Mouse (Mus musculus) thymus, adult 2 months (tissue): ENCODE measurements around the gene Gas2l2. TPM values are rescaled to one million over a fixed set of nuclear protein-coding genes. Genes with fewer than 3 reads are reported as not detected.

Experiments used
- DNase-seq: peaks from one replicate; pipeline ENCODE4 v3.0.0; 2021
- H3K27ac ChIP-seq: fragments of 200-500 bp; 2 replicates; pipeline ENCODE4 v1.5.1; 2012; ENCODE audit warnings: low read length, control low read depth; ENCODE audit not compliant: control insufficient read depth, insufficient read depth
- H3K27me3 ChIP-seq: fragments of 200-500 bp; 2 replicates; pipeline ENCODE4 v1.6.1; 2012; ENCODE audit warnings: mild to moderate bottlenecking, low read length, moderate library complexity, mixed read lengths; ENCODE audit not compliant: control insufficient read depth, insufficient read depth
- H3K36me3 ChIP-seq: fragments of 200-500 bp; 2 replicates; pipeline ENCODE4 v1.6.1; 2012; ENCODE audit warnings: mild to moderate bottlenecking, low read length, moderate library complexity; ENCODE audit not compliant: control insufficient read depth, insufficient read depth
- H3K4me1 ChIP-seq: fragments of 200-500 bp; replicated peaks from 2 replicates; pipeline ENCODE4 v1.6.1; 2012; ENCODE audit warnings: low read length; ENCODE audit not compliant: control insufficient read depth, insufficient read depth
- H3K4me3 ChIP-seq: fragments of 200-500 bp; 2 replicates; pipeline ENCODE4 v1.5.1; 2012; ENCODE audit warnings: mild to moderate bottlenecking, low read length, control low read depth, moderate library complexity; ENCODE audit not compliant: control insufficient read depth, insufficient read depth
- CTCF ChIP-seq: fragments of 200-500 bp; IDR thresholded peaks from 2 replicates; pipeline ENCODE4 v1.5.1; 2012; ENCODE audit warnings: mild to moderate bottlenecking, control low read depth, low read length, moderate library complexity, borderline replicate concordance; ENCODE audit not compliant: control insufficient read depth, poor library complexity, insufficient read depth; ENCODE audit errors: extremely low read depth
- POLR2A ChIP-seq: fragments of 200-500 bp; IDR thresholded peaks from 2 replicates; pipeline ENCODE4 v1.6.1; 2012; ENCODE audit warnings: mild to moderate bottlenecking, low read length, control low read depth, moderate library complexity; ENCODE audit not compliant: control insufficient read depth, poor library complexity, insufficient read depth; ENCODE audit errors: extremely low read depth
- WGBS: fragments of 180-500 bp; shearing (Covaris S2); methylation state at CpG from one replicate; pipeline ENCODE4 v1.1.7; 2018; 5-methylcytosine and 5-hydroxymethylcytosine counted together
- polyA plus RNA-seq: library from polyadenylated mRNA; depleted of rRNA; stranded (reverse); fragments of >200 nt; gene quantifications from 2 replicates; pipeline ENCODE4 v1.2.3, GENCODE M21; 2012

Gene Gas2l2
- polyA plus RNA-seq, 1 experiment, result 0.12 TPM

DNA sequence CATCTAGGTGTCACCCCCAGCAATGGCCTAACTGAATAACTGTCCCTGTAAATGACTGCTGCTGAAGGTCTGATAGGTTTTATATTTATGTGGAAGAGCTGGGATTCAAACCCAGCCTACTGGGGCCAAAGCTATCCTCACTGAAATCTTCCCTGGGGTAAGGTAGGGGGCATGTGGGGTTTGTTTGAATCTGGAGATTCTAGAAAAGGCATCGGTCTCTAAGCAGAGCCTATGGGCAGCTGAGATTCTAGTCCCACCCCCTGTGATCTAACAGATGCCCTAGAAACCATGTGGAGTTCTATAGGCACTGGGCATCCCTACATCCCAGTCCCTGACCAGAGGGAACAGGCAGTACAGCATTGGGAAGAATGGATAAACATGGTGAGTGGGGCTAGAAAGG, 8.1 kb upstream of the Gas2l2 start, which contains the start of gene 1700020L24Rik:
Gene 1700020L24Rik (plus strand): TSS at position 301 of the 400 bp plus-strand sequence.
- Histone ChIP-seq H3K27ac (no peak within 1 kb of the TSS), H3K4me1 (no peaks in the 10 kb centered on the region), H3K27me3 (no peaks in the 10 kb centered on the region), H3K4me3 (no peak within 1 kb of the TSS), H3K36me3 (no peaks in the 10 kb centered on the region)
- TF ChIP-seq POLR2A (no peak), CTCF (no peak)
- no peak for DNase-seq
- 96% methylated on average over 1 of the region's 1 CpGs for WGBS

DNA sequence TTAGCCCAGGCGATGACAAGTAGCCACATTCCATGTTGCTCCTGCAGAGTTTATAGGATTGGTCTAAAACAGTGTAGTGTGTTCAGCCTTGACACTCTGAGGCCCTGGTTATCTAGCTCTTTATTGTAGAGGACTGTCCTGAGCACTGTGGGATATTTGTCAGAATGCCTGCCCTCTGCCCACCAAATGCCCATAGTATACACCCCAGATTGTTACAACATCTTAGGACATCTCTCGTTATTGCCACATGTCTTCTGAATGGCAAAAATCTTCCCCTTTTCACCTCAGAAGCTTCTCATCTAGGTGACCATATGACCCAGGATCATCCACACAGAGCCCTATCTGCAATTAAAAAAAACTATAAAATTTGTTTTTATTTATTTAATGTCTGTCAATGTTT, 3.3 kb upstream of the Gas2l2 start:
- Histone ChIP-seq H3K36me3 (no peaks in the 10 kb centered on the region), H3K27me3 (no peaks in the 10 kb centered on the region; the same call in 1 of the 2 replicates), H3K4me3 (no peak overlapping the region), H3K4me1 (no peaks in the 10 kb centered on the region; the same call in 1 of the 2 replicates), H3K27ac (no peak overlapping the region)
- TF ChIP-seq CTCF, result no peak
- TF ChIP-seq POLR2A, result no peak
- no peak for DNase-seq
- WGBS, result 91% methylated on average over 2 of the region's 2 CpGs

DNA sequence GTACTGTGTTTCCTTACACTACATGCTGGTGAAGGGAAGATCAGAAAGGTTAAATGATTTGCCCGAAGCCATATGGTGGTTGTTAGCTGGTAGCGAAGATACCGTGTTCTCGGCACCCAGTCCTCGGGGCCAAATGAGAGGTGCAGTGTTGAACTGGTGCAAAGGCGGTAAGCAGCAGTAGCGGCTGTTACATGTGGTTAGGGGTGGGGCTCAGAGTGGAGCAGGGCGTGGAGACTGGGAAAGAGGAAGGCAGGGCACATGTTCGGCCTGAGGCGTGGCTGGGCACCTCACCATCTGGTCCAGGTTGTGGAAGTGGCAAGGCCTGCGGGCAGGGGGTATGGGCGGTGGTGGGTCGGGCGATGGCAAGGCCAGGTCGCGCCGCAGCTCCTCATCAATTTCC, 2.3 kb downstream of the Gas2l2 start:
- Histone ChIP-seq H3K36me3 (no peaks in the 10 kb centered on the region), H3K27me3 (no peaks in the 10 kb centered on the region; the same call in 1 of the 2 replicates), H3K27ac (no peak overlapping the region), H3K4me3 (peak overlapping the region; percentile 1; the same call in 1 of the 2 replicates), H3K4me1 (peaks cover 7% of the 10 kb centered on the region; the same call in 1 of the 2 replicates)
- 5% methylated on average over 17 of the region's 17 CpGs for WGBS
- no peak for DNase-seq
- TF ChIP-seq CTCF, result no peak
- TF ChIP-seq POLR2A, result no peak

DNA sequence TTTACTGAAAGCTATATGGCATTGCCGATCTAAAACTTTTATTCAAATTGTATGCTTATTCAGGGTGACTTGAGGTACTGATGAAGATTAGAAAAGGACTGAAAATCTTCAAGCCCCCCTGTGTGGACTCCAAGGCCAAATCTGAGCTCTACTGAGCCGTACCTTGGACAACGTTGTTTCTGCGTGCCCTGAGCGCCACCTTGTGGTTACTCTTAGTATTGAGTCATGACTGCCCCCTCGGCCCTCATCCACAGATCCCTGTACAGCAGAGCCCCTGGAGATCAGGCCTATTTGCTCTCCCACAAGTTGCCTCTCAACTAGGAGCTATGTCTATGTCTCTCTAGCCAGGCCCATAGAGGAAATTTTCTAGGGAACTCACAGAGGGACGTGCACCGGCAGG, 4.6 kb downstream of the Gas2l2 start:
- Histone ChIP-seq H3K4me1 (peaks cover 7% of the 10 kb centered on the region; the same call in 1 of the 2 replicates), H3K4me3 (no peak overlapping the region), H3K27ac (no peak overlapping the region), H3K27me3 (no peaks in the 10 kb centered on the region; the same call in 1 of the 2 replicates), H3K36me3 (no peaks in the 10 kb centered on the region)
- WGBS, result 13% methylated on average over 8 of the region's 8 CpGs
- peak; percentile 64 for DNase-seq
- TF ChIP-seq CTCF, result peak; percentile 77; the same call in 1 of the 2 replicates
- TF ChIP-seq POLR2A, result no peak

DNA sequence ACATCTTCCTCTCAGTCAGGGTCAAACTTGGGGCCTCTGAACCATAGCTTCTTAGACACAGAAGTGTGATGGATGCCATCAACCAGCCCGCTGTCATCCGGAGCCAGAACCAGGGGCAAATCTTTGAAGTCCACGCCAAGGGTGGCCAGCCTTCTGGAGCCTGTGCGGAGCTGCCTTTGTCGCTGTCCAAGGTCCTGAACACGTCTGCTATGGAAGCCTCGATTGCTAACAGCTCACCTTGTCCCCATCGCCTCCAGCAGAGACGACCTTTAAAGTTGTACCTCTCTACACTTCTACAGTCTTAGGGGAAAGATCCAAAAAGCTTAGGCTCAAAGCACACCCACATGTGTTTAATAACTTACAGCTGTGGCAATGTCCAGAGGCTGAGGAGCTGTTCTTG, 8.0 kb downstream of the Gas2l2 start:
- peak; percentile 58 for DNase-seq
- Histone ChIP-seq H3K4me3 (no peak overlapping the region), H3K27ac (no peak overlapping the region), H3K27me3 (no peaks in the 10 kb centered on the region; the same call in 1 of the 2 replicates), H3K36me3 (no peaks in the 10 kb centered on the region), H3K4me1 (0 out of 2 replicates have a peak, but pooled peaks cover 3% of the 10 kb centered on the region)
- 3% methylated on average over 9 of the region's 9 CpGs for WGBS
- TF ChIP-seq CTCF, result no peak
- no peak for TF ChIP-seq POLR2A

DNA sequence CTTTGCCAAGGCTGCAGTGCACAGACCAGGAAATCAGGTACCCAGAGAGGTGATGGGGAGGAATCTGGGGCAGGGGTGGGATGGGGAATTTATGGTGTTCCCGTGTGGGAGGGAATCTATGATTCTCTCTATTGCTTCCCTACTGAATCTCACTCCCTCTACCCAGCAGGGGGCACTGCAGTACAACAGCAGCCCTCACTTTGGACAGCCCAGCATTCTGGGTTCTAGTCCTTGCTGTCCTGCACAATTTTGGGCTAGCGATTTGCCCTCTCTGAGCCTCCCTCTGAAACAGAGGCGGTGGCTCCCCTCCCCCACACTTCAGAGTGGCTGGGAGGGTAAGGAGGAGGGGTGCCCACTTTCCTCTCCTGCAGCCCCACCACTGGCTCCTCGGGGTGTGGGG, 8.9 kb downstream of the Gas2l2 start:
- Histone ChIP-seq H3K4me3 (no peak overlapping the region), H3K27me3 (no peaks in the 10 kb centered on the region; the same call in 1 of the 2 replicates), H3K36me3 (no peaks in the 10 kb centered on the region), H3K4me1 (0 out of 2 replicates have a peak, but pooled peaks cover 3% of the 10 kb centered on the region), H3K27ac (no peak overlapping the region)
- WGBS, result 40% methylated on average over 4 of the region's 4 CpGs
- TF ChIP-seq POLR2A, result no peak
- DNase-seq, result no peak

DNA sequence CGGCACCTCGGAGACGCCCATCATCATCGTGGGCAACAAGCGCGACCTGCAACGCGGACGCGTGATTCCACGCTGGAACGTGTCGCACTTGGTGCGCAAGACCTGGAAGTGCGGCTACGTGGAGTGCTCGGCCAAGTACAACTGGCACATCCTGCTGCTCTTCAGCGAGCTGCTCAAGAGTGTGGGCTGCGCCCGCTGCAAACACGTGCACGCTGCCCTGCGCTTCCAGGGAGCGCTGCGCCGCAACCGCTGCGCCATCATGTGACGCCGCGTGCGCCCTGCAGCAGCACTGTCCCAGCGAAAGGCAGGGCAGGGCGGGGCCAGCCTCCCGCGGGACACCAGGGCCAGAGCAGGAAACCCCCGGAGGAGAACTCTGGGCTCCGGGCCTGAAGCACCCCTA, 10.7 kb downstream of the Gas2l2 start:
- WGBS, result 8% methylated on average over 38 of the region's 38 CpGs
- Histone ChIP-seq H3K27me3 (no peaks in the 10 kb centered on the region; the same call in 1 of the 2 replicates), H3K36me3 (no peaks in the 10 kb centered on the region), H3K4me3 (no peak overlapping the region), H3K4me1 (0 out of 2 replicates have a peak, but pooled peaks cover 3% of the 10 kb centered on the region), H3K27ac (no peak overlapping the region)
- DNase-seq, result no peak
- TF ChIP-seq POLR2A, result no peak
- TF ChIP-seq CTCF, result no peak
